Mouse (Mus musculus) thymus, adult 2 months (tissue): ENCODE measurements at regions not wholly inside any gene's neighbourhood (a gene's known extent, or its start where the extent isn't known, plus 50 kb on each side); places are given as distances from the start of the nearest gene placed in this dataset.

Source experiments
- DNase-seq: peaks from one replicate; pipeline ENCODE4 v3.0.0; 2021
- H3K27ac ChIP-seq: fragments of 200-500 bp; 2 replicates; pipeline ENCODE4 v1.5.1; 2012; ENCODE audit warnings: low read length, control low read depth; ENCODE audit not compliant: control insufficient read depth, insufficient read depth
- H3K27me3 ChIP-seq: fragments of 200-500 bp; 2 replicates; pipeline ENCODE4 v1.6.1; 2012; ENCODE audit warnings: mild to moderate bottlenecking, low read length, moderate library complexity, mixed read lengths; ENCODE audit not compliant: control insufficient read depth, insufficient read depth
- H3K36me3 ChIP-seq: fragments of 200-500 bp; 2 replicates; pipeline ENCODE4 v1.6.1; 2012; ENCODE audit warnings: mild to moderate bottlenecking, low read length, moderate library complexity; ENCODE audit not compliant: control insufficient read depth, insufficient read depth
- H3K4me1 ChIP-seq: fragments of 200-500 bp; replicated peaks from 2 replicates; pipeline ENCODE4 v1.6.1; 2012; ENCODE audit warnings: low read length; ENCODE audit not compliant: control insufficient read depth, insufficient read depth
- H3K4me3 ChIP-seq: fragments of 200-500 bp; 2 replicates; pipeline ENCODE4 v1.5.1; 2012; ENCODE audit warnings: mild to moderate bottlenecking, low read length, control low read depth, moderate library complexity; ENCODE audit not compliant: control insufficient read depth, insufficient read depth
- CTCF ChIP-seq: fragments of 200-500 bp; IDR thresholded peaks from 2 replicates; pipeline ENCODE4 v1.5.1; 2012; ENCODE audit warnings: mild to moderate bottlenecking, control low read depth, low read length, moderate library complexity, borderline replicate concordance; ENCODE audit not compliant: control insufficient read depth, poor library complexity, insufficient read depth; ENCODE audit errors: extremely low read depth
- POLR2A ChIP-seq: fragments of 200-500 bp; IDR thresholded peaks from 2 replicates; pipeline ENCODE4 v1.6.1; 2012; ENCODE audit warnings: mild to moderate bottlenecking, low read length, control low read depth, moderate library complexity; ENCODE audit not compliant: control insufficient read depth, poor library complexity, insufficient read depth; ENCODE audit errors: extremely low read depth
- WGBS: fragments of 180-500 bp; shearing (Covaris S2); methylation state at CpG from one replicate; pipeline ENCODE4 v1.1.7; 2018; 5-methylcytosine and 5-hydroxymethylcytosine counted together

DNA sequence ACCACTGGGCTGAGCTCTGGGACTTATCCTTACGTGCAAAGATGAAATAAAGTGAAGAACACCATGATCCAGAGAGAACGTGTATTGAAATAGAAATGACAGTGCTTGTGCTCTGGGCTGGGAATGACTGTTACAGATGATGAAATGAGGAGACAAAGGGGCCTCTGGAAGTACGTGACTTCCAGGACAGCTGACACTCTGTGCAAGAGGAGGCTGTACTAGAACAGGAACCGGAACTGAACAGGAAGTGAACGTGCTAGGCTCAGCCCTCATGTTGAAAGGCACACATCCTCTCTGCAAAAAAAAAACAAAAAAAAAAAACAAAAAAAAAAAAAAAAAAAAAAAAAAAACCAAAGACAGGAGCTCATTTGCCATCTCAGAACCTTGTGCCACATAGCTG is 557.2 kb upstream of the Gm19410 start:
- DNase-seq: peak; percentile 42
- no peak for TF ChIP-seq POLR2A
- TF ChIP-seq CTCF: no peak
- Histone ChIP-seq H3K27ac (peak overlapping the region; percentile 81), H3K4me1 (peaks cover 37% of the 10 kb centered on the region), H3K36me3 (no peaks in the 10 kb centered on the region), H3K27me3 (no peaks in the 10 kb centered on the region), H3K4me3 (no peak overlapping the region)
- 31% methylated on average over 5 of the region's 5 CpGs for WGBS

DNA sequence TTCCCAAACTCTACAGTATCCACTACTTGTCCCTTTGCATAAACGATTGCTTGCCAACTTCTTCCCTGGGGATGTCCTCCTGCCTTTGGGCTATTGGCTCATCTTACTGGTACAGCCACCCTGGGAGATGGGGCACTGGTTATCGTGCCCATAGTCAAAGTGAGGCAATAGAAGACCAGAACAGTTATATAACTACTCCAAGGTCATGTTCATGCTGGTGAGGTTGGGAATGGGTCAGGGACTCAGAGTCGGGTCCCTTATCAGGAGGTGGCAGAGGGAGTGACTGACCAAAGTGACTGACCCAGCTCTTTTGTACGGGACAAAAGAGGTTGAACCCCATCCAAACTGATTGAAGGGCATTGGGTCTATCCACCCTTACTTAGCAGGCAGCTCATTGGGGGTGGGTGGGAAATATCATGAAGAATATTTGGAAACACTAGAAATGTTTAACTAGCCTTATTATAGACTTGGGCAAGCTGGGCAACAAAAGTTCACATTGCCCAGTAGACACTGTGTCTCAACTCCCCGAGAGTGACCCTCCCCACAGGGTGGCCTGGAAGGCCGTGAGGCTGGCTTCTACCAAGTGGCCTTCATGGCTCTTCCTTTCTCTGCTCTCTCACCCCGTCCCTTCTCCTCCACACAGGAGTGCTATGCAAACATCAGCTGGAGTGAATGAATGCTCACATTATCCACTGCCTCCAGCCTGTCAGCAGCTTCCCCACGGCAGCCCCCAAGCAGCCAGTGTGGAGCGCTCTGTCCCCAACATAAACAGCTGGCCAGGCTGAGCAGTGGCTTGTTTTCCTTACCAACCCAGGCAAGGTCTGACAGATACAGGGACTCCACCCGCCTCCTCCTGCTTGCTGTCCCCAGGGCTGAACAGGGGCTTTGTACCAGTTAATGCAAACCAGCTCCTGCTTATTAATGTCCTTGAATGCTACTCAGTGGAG is 553.8 kb upstream of the Gm19410 start:
- TF ChIP-seq POLR2A (no peak), CTCF (no peak)
- no peaks in the 10 kb centered on the region for H3K36me3 ChIP-seq
- H3K4me1 ChIP-seq: peaks cover 12% of the 10 kb centered on the region
- no peak for DNase-seq
- 95% methylated on average over 10 of the region's 10 CpGs for WGBS
- H3K4me3 ChIP-seq: no peak overlapping the region
- H3K27ac ChIP-seq: no peak overlapping the region
- no peaks in the 10 kb centered on the region for H3K27me3 ChIP-seq

DNA sequence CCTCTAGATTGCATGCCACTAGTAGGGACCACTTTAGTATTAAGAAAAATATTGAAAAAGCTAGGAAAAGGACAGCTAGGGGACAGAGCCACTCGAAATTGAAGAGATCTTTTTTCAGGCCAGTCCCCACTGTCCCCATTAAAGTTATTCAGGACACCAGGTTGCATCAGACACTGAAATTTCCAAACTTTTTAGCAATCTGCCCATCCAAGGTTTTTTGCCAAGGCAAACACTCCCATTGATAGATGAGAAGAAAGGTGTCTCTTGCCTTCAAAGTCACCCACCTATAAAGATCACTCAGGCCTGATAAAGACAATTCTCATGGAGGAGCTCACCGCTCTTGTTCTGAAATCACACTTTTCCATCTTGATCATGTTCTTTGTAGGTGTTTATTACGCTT is 552.1 kb upstream of the Gm19410 start:
- Histone ChIP-seq H3K4me1 (peaks cover 7% of the 10 kb centered on the region), H3K36me3 (no peaks in the 10 kb centered on the region), H3K27ac (no peak overlapping the region), H3K27me3 (no peaks in the 10 kb centered on the region), H3K4me3 (no peak overlapping the region)
- no peak for DNase-seq
- TF ChIP-seq POLR2A (no peak), CTCF (no peak)
- WGBS: 97% methylated on average over 3 of the region's 3 CpGs

DNA sequence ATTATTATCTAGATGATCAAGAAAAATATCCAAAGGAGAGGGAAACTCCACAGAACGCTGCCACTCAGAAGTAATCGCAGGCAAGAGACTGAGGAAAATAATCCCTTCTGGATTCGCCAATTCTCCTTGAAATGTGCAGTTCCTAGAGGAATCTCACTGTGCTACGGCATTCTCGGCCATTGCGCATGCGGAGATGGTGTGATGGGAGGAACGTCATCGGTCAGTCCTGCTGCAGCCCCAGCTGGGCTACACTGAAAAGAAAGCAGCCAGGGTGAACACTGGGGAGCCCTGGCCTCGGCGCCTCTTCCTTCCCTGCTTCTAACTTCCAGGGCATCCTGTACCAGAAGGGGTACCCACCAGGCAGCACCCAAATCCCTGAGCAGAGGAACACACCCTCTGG is 548.0 kb upstream of the Gm19410 start:
- Histone ChIP-seq H3K27ac (no peak overlapping the region), H3K36me3 (no peaks in the 10 kb centered on the region), H3K4me3 (no peak overlapping the region), H3K4me1 (peaks cover 3% of the 10 kb centered on the region), H3K27me3 (no peaks in the 10 kb centered on the region)
- no peak for TF ChIP-seq CTCF
- no peak for TF ChIP-seq POLR2A
- DNase-seq: no peak
- 98% methylated on average over 11 of the region's 11 CpGs for WGBS

DNA sequence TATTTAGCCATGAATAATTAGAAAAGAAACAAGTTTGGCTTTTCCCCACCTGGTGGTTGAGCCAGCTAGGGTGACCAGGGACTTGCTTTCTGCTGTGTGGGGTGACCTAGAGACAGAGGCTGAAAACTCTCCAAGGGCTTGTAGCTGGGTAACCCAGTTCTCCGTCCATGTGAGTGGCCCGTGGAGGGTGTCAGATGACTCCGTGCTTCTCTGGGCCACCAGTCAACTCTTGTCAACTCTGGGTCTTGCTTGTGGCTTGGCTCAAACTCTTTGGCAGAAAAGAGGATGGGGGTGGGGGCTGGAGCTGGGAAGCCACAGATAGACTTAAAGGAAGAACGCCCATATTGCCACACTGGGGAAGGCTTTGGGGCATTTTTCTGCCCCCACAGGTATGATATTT is 547.3 kb upstream of the Gm19410 start:
- Histone ChIP-seq H3K4me1 (peaks cover 3% of the 10 kb centered on the region), H3K36me3 (no peaks in the 10 kb centered on the region), H3K27ac (no peak overlapping the region), H3K27me3 (no peaks in the 10 kb centered on the region), H3K4me3 (no peak overlapping the region)
- DNase-seq: no peak
- no peak for TF ChIP-seq CTCF
- no peak for TF ChIP-seq POLR2A
- 38% methylated on average over 4 of the region's 4 CpGs for WGBS

DNA sequence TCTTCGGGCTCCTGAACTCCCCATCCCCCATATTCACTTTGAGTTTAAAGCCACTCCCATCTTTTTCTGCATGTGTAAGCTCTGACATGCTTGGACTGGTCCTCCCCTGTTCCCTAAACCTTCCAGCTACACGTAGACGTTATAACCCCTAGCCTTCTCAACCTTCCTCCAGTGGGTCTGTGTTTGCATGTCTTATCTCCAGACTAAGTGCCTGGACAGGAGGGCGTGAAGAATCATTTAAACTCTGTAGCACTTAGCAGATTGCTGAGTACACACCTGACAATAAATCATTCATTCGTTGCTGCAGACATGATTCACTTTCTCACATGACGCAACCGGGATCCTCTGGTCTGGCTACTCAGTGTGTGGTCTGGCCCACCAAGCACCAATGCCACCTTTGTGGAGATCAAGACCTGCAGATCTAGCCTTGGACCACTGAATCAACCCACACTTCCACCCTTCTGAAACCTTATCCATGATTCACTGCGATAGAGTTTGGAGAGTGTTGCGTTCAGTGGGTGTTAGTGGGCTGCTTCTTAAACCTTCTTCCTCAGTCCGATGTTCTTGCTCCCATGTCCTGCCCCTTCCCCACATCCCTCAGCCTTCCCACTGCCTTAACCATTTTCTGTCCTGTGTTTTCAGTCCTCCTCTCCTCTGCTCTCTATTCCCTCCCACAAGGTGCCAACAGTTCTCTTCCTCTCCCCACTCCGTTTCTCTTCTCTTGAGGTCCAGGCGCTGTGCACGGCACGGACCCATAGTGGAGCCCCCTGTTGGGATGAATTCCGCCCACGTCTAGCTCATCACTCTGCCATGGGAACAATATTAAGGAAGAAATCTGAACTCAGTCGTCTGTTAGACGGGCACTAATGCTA is 541.3 kb upstream of the Gm19410 start:
- H3K27ac ChIP-seq: no peak overlapping the region
- DNase-seq: no peak
- H3K36me3 ChIP-seq: no peaks in the 10 kb centered on the region
- H3K27me3 ChIP-seq: no peaks in the 10 kb centered on the region
- WGBS: 93% methylated on average over 18 of the region's 18 CpGs
- H3K4me3 ChIP-seq: no peak overlapping the region
- TF ChIP-seq POLR2A (no peak), CTCF (no peak)
- H3K4me1 ChIP-seq: peaks cover 20% of the 10 kb centered on the region
